Mouse (Mus musculus) stomach, postnatal 0 days (tissue): ENCODE data around the gene Vav2.

Experiments
- CTCF ChIP-seq: IDR thresholded peaks from 2 replicates; pipeline ENCODE4 v1.5.1; 2016; ENCODE audit warnings: antibody characterized with exemption, low read depth, mild to moderate bottlenecking, moderate library complexity
- EP300 ChIP-seq: optimal IDR thresholded peaks from 2 replicates; pipeline ENCODE3; 2016; ENCODE audit warnings: antibody characterized with exemption

DNA sequence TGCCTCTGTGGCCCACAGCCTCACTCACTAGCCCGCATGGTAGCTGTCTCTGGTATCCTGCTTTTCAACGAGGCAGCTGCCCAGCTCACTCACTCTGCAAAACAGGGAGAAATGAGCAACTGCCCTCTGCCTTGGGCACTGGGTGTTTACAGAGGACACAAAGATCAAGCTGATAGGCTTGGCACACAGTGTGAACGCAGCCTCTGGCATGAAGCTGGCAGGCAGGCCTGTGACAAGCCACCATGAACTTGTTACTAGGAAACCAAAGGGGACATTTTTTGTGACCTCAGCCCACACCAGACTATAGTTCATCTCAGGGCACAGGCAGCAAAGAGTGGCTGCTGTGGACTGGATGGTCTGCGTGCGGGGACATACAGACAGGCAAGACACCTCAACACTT lies 115.9 kb downstream of the Vav2 start:
- TF ChIP-seq CTCF (no peak), EP300 (no peak)
